Mouse (Mus musculus) brain, adult 2 months (tissue): ENCODE results near the gene Spp2.
"Not testable (repeated sequence)": the region's sequence is repeated elsewhere in the genome, so short reads cannot be mapped to it uniquely, and the experiment has no call there.

Source experiments
- DNase-seq: peaks from one replicate; pipeline ENCODE4 v3.0.0; 2011; ENCODE audit warnings: low read depth, low spot score

The Spp2 gene

GRCm38 (mm10) chr1:88433096-88433883 lies 26.5 kb downstream of the Spp2 start:
- peak; percentile 69 for DNase-seq

GRCm38 (mm10) chr1:88434057-88434456 lies 27.3 kb downstream of the Spp2 start:
- DNase-seq, result no peak

DNA sequence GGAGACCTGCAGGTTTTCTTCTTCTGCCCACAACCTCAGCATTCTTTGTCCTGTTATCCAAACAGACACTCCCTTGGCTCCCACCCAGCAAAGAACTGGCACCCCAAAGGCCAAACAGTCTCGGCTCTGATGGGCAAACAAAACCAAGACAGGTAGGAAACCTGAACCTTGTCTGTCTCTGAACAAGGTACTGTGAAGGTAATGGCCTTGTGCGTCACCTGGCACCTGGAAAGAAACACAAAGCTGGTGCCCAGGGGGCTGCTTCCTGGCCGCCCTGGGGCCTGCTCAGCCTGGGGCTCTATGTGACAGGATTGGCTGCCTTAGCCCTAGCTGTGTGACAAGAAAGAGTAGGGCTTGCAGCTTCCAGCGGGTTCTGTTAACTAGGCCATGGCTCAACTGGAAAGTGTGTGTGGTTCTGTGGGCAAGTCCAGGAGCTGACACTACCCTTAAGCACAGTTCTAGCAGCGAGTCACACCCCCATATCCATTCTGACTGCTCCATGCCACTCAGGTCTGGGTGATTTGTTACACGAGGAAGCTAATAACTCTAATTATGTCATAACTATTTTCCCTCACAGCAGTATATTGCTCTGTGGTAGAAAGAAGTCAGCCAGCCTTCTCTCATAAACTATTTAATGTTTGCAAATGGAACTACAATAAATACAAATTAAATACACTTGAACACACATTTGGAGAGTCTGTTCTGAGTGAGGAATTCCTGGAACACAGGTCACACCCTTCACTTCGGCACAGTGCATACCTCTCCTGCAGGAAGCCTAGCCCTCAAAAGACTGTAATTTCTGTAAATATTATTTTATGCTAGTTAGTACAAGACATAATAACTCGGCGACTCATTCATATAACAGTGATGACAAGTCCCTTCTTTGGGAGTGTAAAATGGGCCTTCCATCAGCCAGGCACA lies 30.7 kb downstream of the Spp2 start:
- no peak for DNase-seq

- DNase-seq, result no peak
These were observed 36.6 kb downstream of the Spp2 start for GRCm38 (mm10) chr1:88443383-88443782.

- no peak for DNase-seq
These were observed 38.6 kb downstream of the Spp2 start for GRCm38 (mm10) chr1:88445400-88445799.

DNA sequence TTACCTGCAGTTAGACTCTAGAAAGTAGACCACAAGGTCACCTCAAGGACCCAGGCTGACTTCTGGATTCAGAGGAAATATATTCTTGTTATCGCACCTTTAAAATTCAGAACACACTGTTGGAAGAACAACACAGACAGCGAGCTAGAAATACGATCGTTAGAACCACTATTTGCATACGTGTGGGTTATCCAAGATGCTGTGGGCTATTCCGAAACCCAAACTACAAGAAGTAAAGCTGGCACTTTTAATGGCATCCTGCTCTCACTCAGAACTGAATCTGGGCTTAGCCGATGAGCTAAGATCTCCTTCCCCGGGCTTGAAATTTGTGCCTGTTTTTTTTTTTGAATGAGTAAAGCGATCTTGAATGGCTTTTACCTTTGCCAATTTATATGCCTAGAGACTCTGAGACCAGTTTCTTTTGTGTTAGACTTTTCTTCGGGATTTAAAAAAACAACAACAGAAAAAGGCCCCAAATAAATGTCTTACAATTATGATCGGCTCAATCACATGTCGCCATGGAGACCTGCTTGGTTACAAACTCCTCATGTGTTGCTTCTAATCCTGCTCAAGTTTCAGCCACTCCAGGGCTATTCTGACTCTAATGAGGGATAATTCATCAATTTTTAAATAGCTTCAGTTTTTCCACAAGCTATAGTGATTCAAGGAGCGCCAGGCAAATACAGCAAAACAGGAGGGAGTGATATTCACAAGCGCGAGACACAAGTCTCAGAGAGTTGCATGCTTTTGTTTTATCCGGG lies 39.7 kb downstream of the Spp2 start:
- peak; percentile 50 for DNase-seq

- no peak for DNase-seq
These were observed 40.7 kb downstream of the Spp2 start for GRCm38 (mm10) chr1:88447483-88447882.

- not testable (repeated sequence) for DNase-seq
These were observed 41.3 kb downstream of the Spp2 start for GRCm38 (mm10) chr1:88448094-88448493.

- no peak for DNase-seq
These were observed 43.0 kb downstream of the Spp2 start for GRCm38 (mm10) chr1:88449741-88450140.

DNA sequence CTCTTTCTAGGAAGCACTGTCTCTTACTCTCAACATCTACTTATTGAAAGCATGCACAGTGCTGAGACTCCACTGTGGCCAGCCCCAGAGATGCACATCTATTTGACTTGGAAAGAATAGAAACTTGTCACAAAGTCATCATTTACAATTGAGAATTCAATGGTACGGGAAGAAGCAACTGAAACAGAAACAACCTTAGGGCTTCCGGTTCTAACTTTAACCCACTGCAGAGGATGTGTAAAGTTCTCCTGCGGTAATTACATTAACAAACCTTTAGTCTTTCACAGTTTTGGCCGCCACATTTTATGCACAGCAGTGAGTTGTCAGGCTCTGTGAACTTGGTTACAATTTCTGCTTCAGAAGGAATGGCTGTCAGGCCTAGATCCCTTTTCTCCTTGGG lies 43.9 kb downstream of the Spp2 start:
- DNase-seq, result no peak

- no peak for DNase-seq
These were observed 45.4 kb downstream of the Spp2 start for GRCm38 (mm10) chr1:88452198-88452597.

DNA sequence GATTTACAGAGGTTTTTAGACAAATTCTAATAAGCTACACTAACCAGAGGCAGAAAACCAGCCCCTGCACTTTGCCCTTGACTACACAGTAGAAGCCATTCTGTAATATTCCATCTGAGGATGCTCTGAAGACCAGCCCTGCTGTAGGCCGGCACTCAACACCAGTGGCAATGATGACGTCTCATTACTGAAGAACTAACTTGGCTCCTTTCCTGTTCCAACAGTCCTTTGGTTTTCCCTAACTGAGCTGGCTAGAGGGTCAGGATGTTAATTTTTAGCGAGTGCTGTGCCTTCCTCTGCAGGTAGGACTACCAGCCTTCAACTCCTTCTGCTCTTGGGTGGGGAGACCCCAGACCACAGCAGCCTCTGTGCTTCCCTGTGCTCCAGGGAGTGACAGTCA lies 47.9 kb downstream of the Spp2 start:
- DNase-seq, result no peak

DNA sequence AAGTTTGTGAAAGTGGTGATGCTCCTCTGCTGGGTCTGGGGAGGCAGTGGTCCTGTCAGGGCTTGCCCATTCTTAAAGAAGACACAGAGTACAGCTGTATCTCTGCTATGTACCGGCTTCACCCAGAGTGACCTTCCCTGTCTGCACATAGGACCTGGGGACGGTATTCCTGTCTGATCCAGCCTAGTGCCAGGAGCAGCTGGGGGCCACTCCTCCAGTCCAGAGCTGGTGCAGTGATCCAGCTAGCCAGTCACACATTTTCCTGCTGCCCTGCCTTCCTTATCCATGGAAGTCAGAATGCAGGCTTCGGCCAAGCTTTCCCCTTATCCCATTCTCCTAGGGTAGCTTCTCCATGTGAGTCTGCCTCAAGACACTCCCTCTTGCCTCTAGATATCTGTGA lies 49.0 kb downstream of the Spp2 start:
- DNase-seq, result no peak

- peak; percentile 85 for DNase-seq
These were observed 49.8 kb downstream of the Spp2 start for GRCm38 (mm10) chr1:88456451-88457072.

GRCm38 (mm10) chr1:88459196-88459595 lies 52.4 kb downstream of the Spp2 start:
- no peak for DNase-seq

DNA sequence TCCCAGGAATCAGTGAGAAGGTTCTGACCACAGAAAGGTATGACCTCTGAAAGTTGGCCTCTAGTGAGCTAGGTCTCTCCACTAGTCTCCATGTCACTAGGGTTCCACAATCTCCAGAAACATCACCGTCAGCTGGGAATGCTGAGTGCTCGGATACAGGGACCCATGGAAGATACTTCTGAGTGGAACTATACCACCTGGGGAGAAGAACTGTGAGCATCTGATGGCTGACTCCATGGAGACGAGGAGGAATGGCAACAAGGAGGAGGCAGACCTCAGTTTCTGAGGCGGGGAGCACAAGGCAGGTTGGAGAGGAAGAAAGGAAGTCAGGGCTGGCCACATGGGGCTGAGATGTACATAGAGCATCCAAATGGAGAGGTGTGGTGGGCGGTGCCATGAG lies 52.9 kb downstream of the Spp2 start:
- DNase-seq, result no peak

GRCm38 (mm10) chr1:88461096-88461495 lies 54.3 kb downstream of the Spp2 start:
- DNase-seq, result peak; percentile 14

GRCm38 (mm10) chr1:88462484-88462883 lies 55.7 kb downstream of the Spp2 start:
- DNase-seq, result no peak

GRCm38 (mm10) chr1:88463241-88463640 lies 56.5 kb downstream of the Spp2 start:
- no peak for DNase-seq

GRCm38 (mm10) chr1:88464109-88464905 lies 57.5 kb downstream of the Spp2 start:
- DNase-seq, result no peak

DNA sequence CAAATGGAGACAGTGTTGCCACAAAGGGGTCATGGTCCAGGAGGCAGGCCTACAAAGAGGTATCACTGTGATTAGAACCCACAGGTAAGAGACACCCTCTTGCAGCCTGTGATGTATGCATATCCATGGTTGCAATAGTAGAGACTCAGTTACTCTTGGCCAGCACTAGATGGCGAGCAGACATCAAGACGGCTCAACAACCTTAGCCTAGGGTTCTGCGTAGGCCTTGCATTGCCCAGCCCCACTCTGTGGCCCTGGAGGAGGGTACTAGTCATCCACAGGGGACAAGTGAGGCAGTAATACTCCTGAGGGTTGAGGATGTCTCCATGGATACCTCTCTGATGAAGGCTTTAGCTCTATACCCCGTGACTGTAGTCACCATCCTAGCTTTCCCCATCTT lies 59.0 kb downstream of the Spp2 start:
- DNase-seq, result no peak
